In genomic region chr10:34151827-34152226, GRCm38 (mm10) we compare ENCODE assay signal across 11 mouse cellular contexts. TPM values are rescaled to one million over a fixed set of nuclear protein-coding genes. Genes with fewer than 3 reads are reported as not detected.
DNase-seq lines count a peak whose midpoint lies in the region; ATAC-seq lines count a peak whose summit lies in the region.
"Had no signal": no experiment of that assay in that cellular context is flagged by ENCODE, and none has a peak within 500 bp of the region (broad histone marks: within the 10 kb centered on the region; RNA-seq: fewer than 3 reads in every experiment).

No protein-coding gene starts in this region.

- DNase-seq in heart, postnatal 4 days = peak; percentile 40
- DNase-seq in heart, adult 8-10 months (ENCODE audit: low spot score) = no peak
- peak; percentile 5 for DNase-seq in retina, embryonic 14.5 days (ENCODE audit: low spot score)
- no peak for DNase-seq in retina, postnatal 1 day
- no peak for DNase-seq in Muller cell, postnatal 12 days (ENCODE audit: inconsistent ontology term)
- DNase-seq: cerebellum, adult 9-11 months; layer of hippocampus, adult 9-11 months; liver, embryonic 13.5 days had no signal

- ATAC-seq in activated CD4-positive, CD25-positive, alpha-beta regulatory T cell, adult 4 months = peak; percentile 61
- ATAC-seq in monocyte, adult 5-6 weeks (replicated peaks; ENCODE audit: insufficient number of reproducible peaks, low FRiP score, low TSS enrichment, poor library complexity, severe bottlenecking) = 0 out of 2 replicates have a peak, but pooled peaks have one; percentile 40

RNA-seq across cellular contexts. Expression of gene Calhm6, which starts 24.0 kb away (rescaled TPM):
- total RNA-seq in heart, postnatal 4 days (2021) = under 1 TPM in 1 of 2 experiments, not detected in 1; 0.33 TPM
- under 1 TPM in 2 of 4 experiments, not detected in 2; 0.24 to 0.26 TPM for total RNA-seq in heart, adult 8-10 months (2022)
- polyA plus RNA-seq in activated CD4-positive, CD25-positive, alpha-beta regulatory T cell, adult 4 months (2017; shearing (Covaris generic)) = 10 to 100 TPM; 25.0 to 41.7 TPM
- 23.3 to 41.0 TPM (median 24.7 TPM) in 3 replicates for total RNA-seq in monocyte, adult 5-6 weeks (2017)
- total RNA-seq: heart, postnatal 36 days had no signal

RNA-seq across cellular contexts. Expression of gene Calhm5, which starts 55.5 kb away (rescaled TPM):
- total RNA-seq in heart, postnatal 4 days (2021) = 1 to 10 TPM; 1.4 to 1.6 TPM
- total RNA-seq in heart, adult 8-10 months (2022) = 1 to 10 TPM in 1 of 4 experiments, under 1 TPM in 3; 0.63 to 1.1 (median 0.81) TPM
- polyA plus RNA-seq in activated CD4-positive, CD25-positive, alpha-beta regulatory T cell, adult 4 months (2017; shearing (Covaris generic)) = not detected
- total RNA-seq in monocyte, adult 5-6 weeks (2017) = not detected in 3 replicates

RNA-seq across cellular contexts. Expression of gene Dse, which starts 55.7 kb away (rescaled TPM):
- total RNA-seq in heart, postnatal 4 days (2021) = 10 to 100 TPM; 10.3 to 10.6 TPM
- 1 to 10 TPM; 3.8 to 5.7 (median 4.9) TPM for total RNA-seq in heart, adult 8-10 months (2022)
- 1 to 10 TPM; 1.0 to 2.0 TPM for polyA plus RNA-seq in activated CD4-positive, CD25-positive, alpha-beta regulatory T cell, adult 4 months (2017; shearing (Covaris generic))
- total RNA-seq in monocyte, adult 5-6 weeks (2017) = 52.8 to 55.4 TPM (median 53.9 TPM) in 3 replicates

Comparison
In these comparisons a context has a peak if more than half of its experiments do, and no peak if none do; other contexts are left out.
1. DNase-seq: peak in heart, postnatal 4 days (single experiment) and retina, embryonic 14.5 days (single experiment); none in heart, adult 8-10 months (single experiment), retina, postnatal 1 day (single experiment) and Muller cell, postnatal 12 days (single experiment).
2. RNA of gene Calhm6, which starts 24.0 kb away (total RNA-seq): 23.3 to 41.0 TPM in monocyte, adult 5-6 weeks; 0.33 TPM in heart, postnatal 4 days and 0.24 to 0.26 TPM in heart, adult 8-10 months; every median in the first group is over 10 times any median in the second.